Mouse (Mus musculus) left cerebral cortex, postnatal 36 days (tissue): ENCODE results near the gene Slc6a9. TPM values are rescaled to one million over a fixed set of nuclear protein-coding genes. Genes with fewer than 3 reads are reported as not detected.

ENCODE experiments used
- DNase-seq, 2 experiments: peaks; one replicate each; pipeline ENCODE4 v3.0.0; 2021 to 2022; ENCODE audit warnings: low spot score in 2 of 2, mixed read lengths in 1 of 2
- intact Hi-C: fragments of 180-260 bp; cut with DNase I; formaldehyde crosslinking; loops from one replicate; pipeline ENCODE4 v1.15.1; 2025
- total RNA-seq, 2 experiments: library from RNA; stranded (reverse); gene quantifications; 2 replicates each; pipeline ENCODE4 v1.2.3; 2021

Slc6a9 gene
- total RNA-seq, 2 experiments from 2014 or later: 38.1 to 40.4 TPM

- DNase-seq: no peak
- intact Hi-C loops: no loop called here
Measured at GRCm38 (mm10) chr4:117867823-117868222, 33.5 kb downstream of the Slc6a9 start.

DNA sequence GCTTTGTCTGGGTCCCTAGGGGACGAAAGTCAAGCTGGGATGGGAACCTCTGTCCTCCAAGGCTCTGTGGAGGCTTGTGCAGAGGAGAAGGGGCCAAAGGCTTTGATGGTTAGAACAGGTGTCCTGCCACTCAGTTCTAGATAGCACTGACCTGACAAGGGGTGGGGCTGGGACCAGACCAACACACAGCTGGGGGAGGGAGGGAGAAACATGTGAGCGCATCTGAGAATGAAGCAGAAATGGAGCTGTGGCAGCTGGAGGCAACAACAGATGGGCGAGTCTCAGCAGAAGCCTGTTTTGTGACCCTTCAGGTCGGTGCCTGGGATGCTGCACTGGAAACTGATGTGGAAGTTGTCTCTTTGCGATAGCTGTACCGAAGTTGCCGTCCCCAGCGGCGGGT lies 35.0 kb downstream of the Slc6a9 start:
- intact Hi-C loops: no loop called here

DNA sequence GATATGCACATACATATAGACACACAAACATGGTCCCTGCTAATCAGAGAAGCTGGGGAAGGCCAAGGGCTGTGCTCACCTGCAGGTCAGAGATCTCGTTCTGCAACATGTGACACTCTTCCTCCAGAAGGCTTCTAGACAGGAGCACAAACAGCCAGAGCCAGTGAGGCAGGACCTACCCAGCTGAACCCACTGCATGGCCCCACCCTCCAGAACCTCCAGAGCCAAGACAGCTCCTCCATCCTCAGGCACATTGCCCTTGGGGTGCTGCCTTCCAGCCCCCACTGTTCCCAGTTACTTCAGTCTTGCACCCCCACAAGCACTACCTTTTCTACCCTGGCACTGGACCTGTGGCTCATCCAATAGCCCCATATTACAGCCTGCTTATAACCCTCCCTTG lies 36.1 kb downstream of the Slc6a9 start:
- no peak for DNase-seq
- intact Hi-C loops: no loop called here

More for the DNA sequence above, 35.0 kb downstream of the Slc6a9 start:
- no peak for DNase-seq

DNA sequence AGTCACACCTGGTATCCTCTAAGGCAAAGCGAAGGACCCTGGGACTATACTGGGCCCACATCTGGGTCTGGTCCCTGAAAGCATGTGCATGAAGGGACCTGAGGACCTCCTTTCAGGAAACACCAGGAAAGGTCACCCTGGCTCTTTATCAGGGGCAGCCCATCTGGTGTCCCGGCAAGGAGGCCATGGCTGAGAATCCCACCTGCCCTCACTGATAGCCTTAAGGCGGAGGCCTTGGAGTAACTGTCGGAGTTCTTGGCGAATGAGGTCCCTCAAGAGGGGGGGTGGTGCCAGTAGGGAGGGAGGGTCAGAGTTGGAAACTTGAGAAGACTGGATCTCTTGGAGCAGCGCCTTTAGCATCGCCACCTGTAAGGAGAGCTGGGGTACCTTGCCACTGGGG lies 37.5 kb downstream of the Slc6a9 start:
- intact Hi-C loops: no loop called here
- DNase-seq: no peak

DNA sequence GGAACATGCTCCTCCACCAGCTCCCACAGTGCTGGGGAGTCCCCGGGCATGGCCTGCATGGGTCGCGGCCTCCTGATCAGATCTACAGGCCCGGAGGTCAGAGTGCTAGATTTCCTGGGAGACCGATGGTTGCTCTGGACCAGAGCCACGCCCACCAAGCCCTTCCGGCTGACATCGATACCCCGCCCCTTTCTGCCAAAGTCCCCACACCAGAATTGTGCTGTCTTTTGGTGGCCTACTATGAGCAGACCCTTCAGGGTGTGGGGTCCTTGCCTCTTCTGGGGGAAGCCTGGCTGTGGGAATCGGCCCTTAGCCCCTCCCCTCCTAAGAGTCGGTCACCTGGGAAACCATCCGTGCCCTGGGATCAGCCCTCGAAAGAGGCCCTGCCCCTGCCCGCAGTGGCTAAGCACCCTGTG lies 38.2 kb downstream of the Slc6a9 start, which contains the start of gene Ccdc24:
TSS of gene Ccdc24 (minus strand) at position 87 of the 416 bp plus-strand sequence.
- DNase-seq: no peak
- intact Hi-C loops: no loop called here

DNA sequence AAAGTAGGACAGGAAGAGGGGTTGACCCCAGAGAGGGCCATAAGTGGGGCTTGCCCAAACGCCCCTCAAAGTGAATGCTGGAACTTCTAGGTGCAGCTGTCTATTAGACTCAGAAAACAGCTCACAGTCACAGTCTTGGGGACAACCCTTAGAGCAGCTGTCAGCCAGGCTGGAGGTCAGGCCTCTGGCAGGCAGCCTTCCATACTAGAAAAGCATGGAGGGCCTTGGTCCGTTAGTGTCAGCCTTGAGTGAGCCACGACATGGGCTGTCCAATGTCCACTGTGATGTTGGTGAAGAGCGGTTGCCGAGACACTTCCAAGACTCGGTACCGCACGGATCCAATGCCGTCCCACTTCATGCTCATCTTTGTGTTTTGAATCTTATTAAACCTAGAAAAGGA lies 39.3 kb downstream of the Slc6a9 start:
- no peak for DNase-seq
- intact Hi-C loops: no loop called here

DNA sequence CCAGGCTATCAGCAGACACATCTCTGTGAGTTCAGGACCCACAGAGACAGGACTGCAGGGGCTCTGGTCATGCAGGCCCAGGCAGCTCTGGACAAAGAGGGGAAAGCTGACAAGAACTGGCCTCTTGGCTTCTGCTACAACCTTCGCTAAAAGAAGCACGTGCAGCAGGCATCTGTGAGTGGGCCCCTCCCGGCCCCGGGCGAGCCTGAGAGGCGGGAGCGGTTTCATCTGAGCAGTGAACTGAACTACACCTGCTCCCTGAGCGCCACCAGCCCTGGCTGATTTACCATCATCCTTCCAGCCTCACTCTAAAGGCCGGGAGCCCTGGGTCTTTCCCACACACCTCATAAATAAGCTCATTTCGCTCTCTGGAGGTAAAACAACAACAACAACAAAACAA lies 44.0 kb downstream of the Slc6a9 start:
- no peak for DNase-seq
- intact Hi-C loops: no loop called here

- intact Hi-C loops: no loop called here
- DNase-seq: peak in 1 of 2 experiments; percentile 47
Measured at GRCm38 (mm10) chr4:117878703-117879102, 44.4 kb downstream of the Slc6a9 start.

- DNase-seq: peak; percentile 70 to 84
- intact Hi-C loops: no loop called here
Measured at GRCm38 (mm10) chr4:117882701-117883691, 48.7 kb downstream of the Slc6a9 start, which contains the start of gene B4galt2. B4galt2 (minus strand) TSS chr4:117883487.

DNA sequence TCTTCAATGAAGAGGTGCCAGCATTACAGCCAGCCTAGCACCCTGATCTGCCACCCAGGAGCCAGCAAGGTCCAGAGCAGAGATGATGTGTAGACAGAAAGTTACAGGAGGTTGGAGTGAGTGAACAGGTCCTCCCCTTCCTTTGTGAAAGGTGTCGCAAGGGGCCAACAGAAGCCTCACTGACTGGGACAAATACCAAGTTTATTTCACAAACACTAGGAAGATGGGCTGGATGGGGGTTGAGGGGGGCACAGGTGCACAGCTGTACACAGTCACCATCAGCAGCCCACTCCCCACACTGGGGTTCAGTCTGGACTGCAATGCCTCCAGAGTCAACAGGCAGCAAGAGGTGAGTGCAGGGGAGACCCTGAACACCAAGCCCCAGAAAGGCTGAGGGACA lies 49.8 kb downstream of the Slc6a9 start:
- no peak for DNase-seq
- intact Hi-C loops: no loop called here

- intact Hi-C loops: no loop called here
- DNase-seq: no peak
Measured at GRCm38 (mm10) chr4:117885093-117885492, 50.8 kb downstream of the Slc6a9 start.

GRCm38 (mm10) chr4:117885994-117886393 lies 51.7 kb downstream of the Slc6a9 start:
- intact Hi-C loops: loop anchor here (2.0 kb wide), 1 partner anchor 29 kb away; the partner anchor contains the start of gene Ipo13
- DNase-seq: no peak

- intact Hi-C loops: loop anchor here (2.0 kb wide), 1 partner anchor 28 kb away; the partner anchor contains the start of gene Ipo13
- DNase-seq: no peak
Measured at GRCm38 (mm10) chr4:117886644-117887043, 52.3 kb downstream of the Slc6a9 start.

DNA sequence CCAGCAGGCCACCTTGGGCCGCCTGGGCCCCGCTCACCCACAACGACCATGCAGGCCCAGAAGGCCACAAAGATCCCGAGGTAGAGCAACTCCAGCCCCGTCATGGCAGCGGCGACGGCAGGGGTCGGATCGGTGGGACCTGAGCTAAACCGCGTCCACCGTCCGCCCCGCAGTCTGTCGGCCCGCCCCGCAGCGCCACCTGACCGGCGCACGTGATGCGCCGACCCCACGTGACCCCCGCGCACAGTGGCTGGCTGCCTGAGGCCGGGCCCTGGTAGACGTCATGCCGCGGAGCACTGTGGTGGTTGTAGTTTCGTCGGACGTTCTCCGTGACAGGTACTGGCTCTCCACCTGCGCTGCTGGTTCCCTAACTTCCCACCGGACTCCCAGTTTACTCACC lies 52.8 kb downstream of the Slc6a9 start, which contains the start of gene Atp6v0b:
TSS of gene Atp6v0b (minus strand) at position 201 of the 400 bp plus-strand sequence.
- intact Hi-C loops: loop anchor here (2.0 kb wide), 1 partner anchor 28 kb away; the partner anchor contains the start of gene Ipo13
- DNase-seq: peak; percentile 95 to 96

GRCm38 (mm10) chr4:117887920-117888319 lies 53.6 kb downstream of the Slc6a9 start:
- intact Hi-C loops: loop anchor here (2.0 kb wide), 1 partner anchor 27 kb away; the partner anchor contains the start of gene Ipo13
- DNase-seq: no peak

DNA sequence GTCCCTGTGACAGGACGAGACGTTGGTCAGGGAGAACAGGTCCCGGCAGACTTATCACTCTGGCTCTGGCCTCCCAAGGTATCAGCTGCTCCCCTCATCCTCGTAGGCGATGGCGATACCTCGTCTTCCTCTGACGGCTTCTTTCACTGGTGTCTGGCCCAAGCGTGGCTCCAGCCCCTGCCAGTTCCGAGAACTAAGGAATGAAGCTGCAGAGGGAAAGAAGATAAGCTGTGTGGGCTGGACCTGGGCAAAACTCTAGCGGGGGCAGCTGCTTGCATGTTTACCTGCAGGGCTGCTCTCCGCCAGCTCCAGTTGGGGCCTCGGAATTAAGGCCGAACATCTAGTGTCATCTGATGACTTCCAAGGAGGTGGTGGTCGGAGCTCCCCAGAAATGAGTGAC lies 55.2 kb downstream of the Slc6a9 start:
- intact Hi-C loops: no loop called here
- DNase-seq: no peak

GRCm38 (mm10) chr4:117890031-117890430 lies 55.7 kb downstream of the Slc6a9 start:
- DNase-seq: no peak
- intact Hi-C loops: no loop called here

DNA sequence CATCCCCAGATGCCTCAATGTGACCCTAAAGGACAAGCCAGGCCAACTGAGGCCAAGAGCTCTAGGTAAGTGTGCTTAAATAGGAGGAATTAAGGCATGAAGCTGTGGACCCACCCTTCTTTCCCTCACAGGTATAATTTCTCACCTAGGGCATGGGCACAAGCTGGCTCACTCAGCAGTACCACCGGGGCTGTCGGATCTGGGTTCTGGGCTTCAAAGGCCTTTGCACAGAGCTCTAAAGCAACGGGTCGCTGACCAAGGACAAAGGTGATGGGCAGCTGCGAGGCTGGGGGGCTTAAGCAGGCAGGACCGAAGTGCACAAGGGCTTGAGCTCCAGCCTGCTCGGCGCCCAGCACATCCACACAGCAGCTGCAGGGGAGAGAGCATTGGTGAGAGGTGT lies 56.4 kb downstream of the Slc6a9 start:
- intact Hi-C loops: no loop called here
- no peak for DNase-seq

GRCm38 (mm10) chr4:117891738-117892161 lies 57.4 kb downstream of the Slc6a9 start, which contains the start of gene Dph2:
Dph2 (minus strand) TSS chr4:117892032.
- intact Hi-C loops: no loop called here
- peak; percentile 77 to 82 for DNase-seq

- intact Hi-C loops: no loop called here
- no peak for DNase-seq
Measured at GRCm38 (mm10) chr4:117893376-117893775, 59.1 kb downstream of the Slc6a9 start.
